Mouse (Mus musculus): ENCODE measurements around the gene Fbxo48. TPM values are rescaled to one million over a fixed set of nuclear protein-coding genes. Genes with fewer than 3 reads are reported as not detected.

Gene Fbxo48
- polyA plus RNA-seq, 1 experiment from 2014 or later: 0.91 TPM

- no peaks in the 10 kb centered on the region for H3K36me3 ChIP-seq (ENCODE audit: control insufficient read depth, insufficient read depth)
- H3K27ac ChIP-seq (ENCODE audit: low read length): no peak overlapping the region
- H3K4me3 ChIP-seq (replicated peaks; ENCODE audit: low read length): no peak overlapping the region
- WGBS: 87% methylated on average over 1 of the region's 1 CpGs
- H3K4me2 ChIP-seq (ENCODE audit: low read length): no peak overlapping the region
- no peak for ATAC-seq
- H3K9me3 ChIP-seq (ENCODE audit: control insufficient read depth, low read length): no peaks in the 10 kb centered on the region
- H3K9ac ChIP-seq (replicated peaks; ENCODE audit: low read depth, low read length): no peak overlapping the region
- no peaks in the 10 kb centered on the region for H3K27me3 ChIP-seq (replicated peaks; ENCODE audit: control insufficient read depth, insufficient read depth, low read length)
- H3K4me1 ChIP-seq (replicated peaks; ENCODE audit: control insufficient read depth, insufficient read depth, low read length): no peaks in the 10 kb centered on the region
Observed at GRCm38 (mm10) chr11:16958520-16958919, 7.3 kb downstream of the Fbxo48 start.

GRCm38 (mm10) chr11:16967806-16968205, 16.6 kb downstream of the Fbxo48 start:
- H3K4me1 ChIP-seq (replicated peaks; ENCODE audit: control insufficient read depth, insufficient read depth, low read length): no peaks in the 10 kb centered on the region
- no peak overlapping the region for H3K4me2 ChIP-seq (ENCODE audit: low read length)
- 55% methylated on average over 2 of the region's 2 CpGs for WGBS
- H3K9me3 ChIP-seq (ENCODE audit: control insufficient read depth, low read length): no peaks in the 10 kb centered on the region
- ATAC-seq: 0 out of 2 replicates have a peak, but pooled peaks have one; percentile 63
- H3K9ac ChIP-seq (replicated peaks; ENCODE audit: low read depth, low read length): no peak overlapping the region
- no peaks in the 10 kb centered on the region for H3K36me3 ChIP-seq (ENCODE audit: control insufficient read depth, insufficient read depth)
- no peak overlapping the region for H3K27ac ChIP-seq (ENCODE audit: low read length)
- H3K4me3 ChIP-seq (replicated peaks; ENCODE audit: low read length): no peak overlapping the region
- no peaks in the 10 kb centered on the region for H3K27me3 ChIP-seq (replicated peaks; ENCODE audit: control insufficient read depth, insufficient read depth, low read length)

GRCm38 (mm10) chr11:16969650-16970049, 18.5 kb downstream of the Fbxo48 start:
- Histone ChIP-seq H3K9me3 (ENCODE audit: control insufficient read depth, low read length) (no peaks in the 10 kb centered on the region), H3K4me3 (replicated peaks; ENCODE audit: low read length) (no peak overlapping the region), H3K4me2 (ENCODE audit: low read length) (no peak overlapping the region), H3K36me3 (ENCODE audit: control insufficient read depth, insufficient read depth) (no peaks in the 10 kb centered on the region), H3K9ac (replicated peaks; ENCODE audit: low read depth, low read length) (no peak overlapping the region), H3K27ac (ENCODE audit: low read length) (no peak overlapping the region), H3K4me1 (replicated peaks; ENCODE audit: control insufficient read depth, insufficient read depth, low read length) (no peaks in the 10 kb centered on the region), H3K27me3 (replicated peaks; ENCODE audit: control insufficient read depth, insufficient read depth, low read length) (no peaks in the 10 kb centered on the region)
- 80% methylated on average over 2 of the region's 2 CpGs for WGBS
- no peak for ATAC-seq

GRCm38 (mm10) chr11:16972027-16972426, 20.9 kb downstream of the Fbxo48 start:
- H3K27me3 ChIP-seq (replicated peaks; ENCODE audit: control insufficient read depth, insufficient read depth, low read length): no peaks in the 10 kb centered on the region
- WGBS: 90% methylated on average over 3 of the region's 3 CpGs
- H3K27ac ChIP-seq (ENCODE audit: low read length): no peak overlapping the region
- no peaks in the 10 kb centered on the region for H3K36me3 ChIP-seq (ENCODE audit: control insufficient read depth, insufficient read depth)
- no peak overlapping the region for H3K9ac ChIP-seq (replicated peaks; ENCODE audit: low read depth, low read length)
- H3K4me1 ChIP-seq (replicated peaks; ENCODE audit: control insufficient read depth, insufficient read depth, low read length): no peaks in the 10 kb centered on the region
- no peak for ATAC-seq
- no peak overlapping the region for H3K4me3 ChIP-seq (replicated peaks; ENCODE audit: low read length)
- H3K9me3 ChIP-seq (ENCODE audit: control insufficient read depth, low read length): no peaks in the 10 kb centered on the region
- H3K4me2 ChIP-seq (ENCODE audit: low read length): no peak overlapping the region

- no peaks in the 10 kb centered on the region for H3K27me3 ChIP-seq (replicated peaks; ENCODE audit: control insufficient read depth, insufficient read depth, low read length)
- H3K9ac ChIP-seq (replicated peaks; ENCODE audit: low read depth, low read length): no peak overlapping the region
- no peak for ATAC-seq
- WGBS: 85% methylated on average over 1 of the region's 1 CpGs
- no peak overlapping the region for H3K27ac ChIP-seq (ENCODE audit: low read length)
- H3K4me1 ChIP-seq (replicated peaks; ENCODE audit: control insufficient read depth, insufficient read depth, low read length): no peaks in the 10 kb centered on the region
- H3K36me3 ChIP-seq (ENCODE audit: control insufficient read depth, insufficient read depth): no peaks in the 10 kb centered on the region
- H3K9me3 ChIP-seq (ENCODE audit: control insufficient read depth, low read length): no peaks in the 10 kb centered on the region
- H3K4me2 ChIP-seq (ENCODE audit: low read length): no peak overlapping the region
- no peak overlapping the region for H3K4me3 ChIP-seq (replicated peaks; ENCODE audit: low read length)
Observed at GRCm38 (mm10) chr11:16973086-16973485, 21.9 kb downstream of the Fbxo48 start.

GRCm38 (mm10) chr11:16976937-16977336, 25.8 kb downstream of the Fbxo48 start:
- no peaks in the 10 kb centered on the region for H3K4me1 ChIP-seq (replicated peaks; ENCODE audit: control insufficient read depth, insufficient read depth, low read length)
- no peaks in the 10 kb centered on the region for H3K9me3 ChIP-seq (ENCODE audit: control insufficient read depth, low read length)
- H3K4me3 ChIP-seq (replicated peaks; ENCODE audit: low read length): no peak overlapping the region
- 84% methylated on average over 4 of the region's 4 CpGs for WGBS
- no peak overlapping the region for H3K27ac ChIP-seq (ENCODE audit: low read length)
- no peaks in the 10 kb centered on the region for H3K36me3 ChIP-seq (ENCODE audit: control insufficient read depth, insufficient read depth)
- no peaks in the 10 kb centered on the region for H3K27me3 ChIP-seq (replicated peaks; ENCODE audit: control insufficient read depth, insufficient read depth, low read length)
- H3K9ac ChIP-seq (replicated peaks; ENCODE audit: low read depth, low read length): no peak overlapping the region
- no peak overlapping the region for H3K4me2 ChIP-seq (ENCODE audit: low read length)
- ATAC-seq: no peak

GRCm38 (mm10) chr11:16977611-16978010, 26.4 kb downstream of the Fbxo48 start:
- no peak overlapping the region for H3K4me3 ChIP-seq (replicated peaks; ENCODE audit: low read length)
- no peak overlapping the region for H3K27ac ChIP-seq (ENCODE audit: low read length)
- H3K4me2 ChIP-seq (ENCODE audit: low read length): no peak overlapping the region
- no peaks in the 10 kb centered on the region for H3K4me1 ChIP-seq (replicated peaks; ENCODE audit: control insufficient read depth, insufficient read depth, low read length)
- no peak overlapping the region for H3K9ac ChIP-seq (replicated peaks; ENCODE audit: low read depth, low read length)
- H3K9me3 ChIP-seq (ENCODE audit: control insufficient read depth, low read length): no peaks in the 10 kb centered on the region
- H3K27me3 ChIP-seq (replicated peaks; ENCODE audit: control insufficient read depth, insufficient read depth, low read length): no peaks in the 10 kb centered on the region
- H3K36me3 ChIP-seq (ENCODE audit: control insufficient read depth, insufficient read depth): no peaks in the 10 kb centered on the region
- 75% methylated on average over 2 of the region's 2 CpGs for WGBS
- no peak for ATAC-seq

GRCm38 (mm10) chr11:16978161-16978707, 27.1 kb downstream of the Fbxo48 start:
- no peak for ATAC-seq
- H3K36me3 ChIP-seq (ENCODE audit: control insufficient read depth, insufficient read depth): no peaks in the 10 kb centered on the region
- H3K27me3 ChIP-seq (replicated peaks; ENCODE audit: control insufficient read depth, insufficient read depth, low read length): no peaks in the 10 kb centered on the region
- no peak overlapping the region for H3K27ac ChIP-seq (ENCODE audit: low read length)
- no peak overlapping the region for H3K4me2 ChIP-seq (ENCODE audit: low read length)
- no peak overlapping the region for H3K9ac ChIP-seq (replicated peaks; ENCODE audit: low read depth, low read length)
- H3K9me3 ChIP-seq (ENCODE audit: control insufficient read depth, low read length): no peaks in the 10 kb centered on the region
- no peaks in the 10 kb centered on the region for H3K4me1 ChIP-seq (replicated peaks; ENCODE audit: control insufficient read depth, insufficient read depth, low read length)
- 94% methylated on average over 5 of the region's 5 CpGs for WGBS
- H3K4me3 ChIP-seq (replicated peaks; ENCODE audit: low read length): no peak overlapping the region

GRCm38 (mm10) chr11:16986550-16987187, 35.5 kb downstream of the Fbxo48 start:
- Histone ChIP-seq H3K9me3 (ENCODE audit: control insufficient read depth, low read length) (no peaks in the 10 kb centered on the region), H3K27me3 (replicated peaks; ENCODE audit: control insufficient read depth, insufficient read depth, low read length) (no peaks in the 10 kb centered on the region), H3K9ac (replicated peaks; ENCODE audit: low read depth, low read length) (no peak overlapping the region), H3K27ac (ENCODE audit: low read length) (no peak overlapping the region), H3K36me3 (ENCODE audit: control insufficient read depth, insufficient read depth) (no peaks in the 10 kb centered on the region), H3K4me2 (ENCODE audit: low read length) (no peak overlapping the region), H3K4me1 (replicated peaks; ENCODE audit: control insufficient read depth, insufficient read depth, low read length) (no peaks in the 10 kb centered on the region), H3K4me3 (replicated peaks; ENCODE audit: low read length) (no peak overlapping the region)
- 90% methylated on average over 7 of the region's 7 CpGs for WGBS
- ATAC-seq: no peak
